Comparison of ENCODE assay signal across 9 mouse cellular contexts in the genomic region with DNA sequence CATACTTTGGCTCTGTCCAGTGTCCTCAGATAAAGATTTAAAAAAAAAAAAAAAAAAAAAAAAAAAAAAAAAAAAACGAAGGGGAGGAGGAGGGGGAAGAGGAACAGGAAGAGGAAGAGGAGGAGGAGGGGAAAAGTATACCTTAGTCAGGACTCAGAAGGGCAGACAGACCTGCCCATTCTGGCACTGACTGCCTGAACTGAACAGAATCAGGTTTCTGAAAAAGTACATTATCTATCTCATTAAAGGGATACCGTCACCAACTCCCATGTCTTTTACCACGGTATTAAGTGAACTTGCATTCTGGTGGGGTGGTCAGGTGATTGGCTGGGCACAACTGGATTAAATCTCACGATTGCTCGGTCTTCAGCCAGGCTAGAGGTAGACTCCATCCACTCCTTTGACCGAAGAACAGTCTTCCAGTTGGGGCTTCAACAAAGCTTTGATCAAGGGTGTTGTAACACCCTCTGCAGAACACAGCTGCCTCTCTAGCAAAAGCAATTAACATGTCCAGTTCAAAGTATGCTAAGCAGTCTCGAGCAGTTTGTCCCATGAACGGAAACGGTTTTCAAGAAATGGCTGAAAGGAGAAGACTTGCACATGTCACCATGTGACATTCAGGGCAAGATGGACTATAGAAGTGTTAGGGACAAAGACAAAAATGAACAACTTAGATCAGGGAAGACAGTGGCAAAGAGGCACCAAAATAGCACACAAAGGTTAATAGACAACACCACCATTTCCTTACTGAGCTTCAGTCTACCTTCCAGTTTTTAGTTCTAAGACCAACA. TPM values are rescaled to one million over a fixed set of nuclear protein-coding genes. Genes with fewer than 3 reads are reported as not detected.
A peak's percentile ranks its signal among the peaks of the same experiment; 100 is the strongest.
DNase-seq lines count a peak whose midpoint lies in the region; ATAC-seq and TF ChIP-seq lines count a peak whose summit lies in the region.
"Had no signal": no experiment of that assay in that cellular context is flagged by ENCODE, and none has a peak within 500 bp of the region (broad histone marks: within the 10 kb centered on the region; RNA-seq: fewer than 3 reads in every experiment).

No protein-coding gene starts in this region.

- H3K27ac ChIP-seq in gastrocnemius, adult 2 months = peak overlapping the region; percentile 85
- H3K27ac ChIP-seq in ES-Bruce4 (ENCODE audit: insufficient read depth, low read length) = 0 out of 2 replicates have a peak overlapping the region, but pooled peaks have one; percentile 13
- H3K27ac ChIP-seq in heart, embryonic 15.5 days = peak overlapping the region; percentile 85; the same call in 1 of the 2 replicates
- peak overlapping the region; percentile 93 for H3K27ac ChIP-seq in midbrain, embryonic 10.5 days (replicated peaks)

- TF ChIP-seq EP300 in ES-Bruce4 (IDR thresholded peaks at IDR 0.05; ENCODE audit: insufficient read depth, low read depth, low read length) = no peak

- TF ChIP-seq CTCF in gastrocnemius, adult 2 months (IDR thresholded peaks at IDR 0.05) = no peak
- no peak for TF ChIP-seq CTCF in ES-Bruce4 (IDR thresholded peaks at IDR 0.05; ENCODE audit: low read depth, low read length)

- no peak for ATAC-seq in heart, embryonic 15.5 days (replicated peaks; ENCODE audit: insufficient number of reproducible peaks, insufficient read depth, low FRiP score, low read depth)
- no peak for ATAC-seq in erythroblast, adult 5-6 weeks (replicated peaks; ENCODE audit: low FRiP score, poor library complexity, severe bottlenecking)

- TF ChIP-seq POLR2A in ES-Bruce4 (IDR thresholded peaks at IDR 0.05; ENCODE audit: insufficient read depth, low read length) = no peak

- 87% methylated on average over 9 of the region's 9 CpGs for WGBS in heart, embryonic 15.5 days
- 93% methylated on average over 8 of the region's 9 CpGs for WGBS in midbrain, embryonic 10.5 days

- intact Hi-C loops in gastrocnemius, adult 2 months (cut with DNase I) = no loop called here

- peak overlapping the region; percentile 72; the same call in 1 of the 2 replicates for H3K9ac ChIP-seq in ES-Bruce4 (ENCODE audit: low read depth, poor library complexity, severe bottlenecking)
- H3K9ac ChIP-seq in heart, embryonic 15.5 days = peak overlapping the region; percentile 86; the same call in 1 of the 2 replicates

- peak overlapping the region; percentile 90 for H3K4me2 ChIP-seq in heart, embryonic 15.5 days

- H3K36me3 ChIP-seq in ES-Bruce4 (ENCODE audit: control insufficient read depth, insufficient read depth, low read length, poor library complexity, severe bottlenecking) = peaks cover 22% of the 10 kb centered on the region
- H3K36me3 ChIP-seq in heart, embryonic 15.5 days = no peaks in the 10 kb centered on the region
- H3K36me3 ChIP-seq in midbrain, embryonic 10.5 days = 0 out of 2 replicates have a peak, but pooled peaks cover 3% of the 10 kb centered on the region

- H3K4me3 ChIP-seq in gastrocnemius, adult 2 months = peak overlapping the region; percentile 89
- peak overlapping the region; percentile 59; the same call in 1 of the 2 replicates for H3K4me3 ChIP-seq in ES-Bruce4 (ENCODE audit: low read depth, low read length)
- peak overlapping the region; percentile 94 for H3K4me3 ChIP-seq in heart, embryonic 15.5 days
- H3K4me3 ChIP-seq in midbrain, embryonic 10.5 days = peak overlapping the region; percentile 73

- no peaks in the 10 kb centered on the region for H3K4me1 ChIP-seq in ES-Bruce4 (ENCODE audit: control insufficient read depth, insufficient read depth, low read length)
- peaks cover 12% of the 10 kb centered on the region for H3K4me1 ChIP-seq in heart, embryonic 15.5 days (replicated peaks)
- peaks cover 19% of the 10 kb centered on the region for H3K4me1 ChIP-seq in midbrain, embryonic 10.5 days

- no peaks in the 10 kb centered on the region for H3K27me3 ChIP-seq in ES-Bruce4 (ENCODE audit: control insufficient read depth, insufficient read depth, low read length, poor library complexity, severe bottlenecking)
- H3K27me3 ChIP-seq in heart, embryonic 15.5 days = no peaks in the 10 kb centered on the region
- H3K27me3 ChIP-seq in midbrain, embryonic 10.5 days (ENCODE audit: low read depth, poor library complexity, severe bottlenecking) = no peaks in the 10 kb centered on the region

- no peaks in the 10 kb centered on the region for H3K9me3 ChIP-seq in ES-Bruce4 (replicated peaks; ENCODE audit: control insufficient read depth, insufficient read depth, low read length, poor library complexity, severe bottlenecking)
- H3K9me3 ChIP-seq in heart, embryonic 15.5 days (replicated peaks) = no peaks in the 10 kb centered on the region
- no peaks in the 10 kb centered on the region for H3K9me3 ChIP-seq in midbrain, embryonic 10.5 days (replicated peaks)

- no peak for DNase-seq in gastrocnemius, adult 2 months
- DNase-seq in gastrocnemius, adult 8-10 months (ENCODE audit: low spot score in 2 of 2) = no peak
- no peak for DNase-seq in midbrain, embryonic 10.5 days (ENCODE audit: low spot score)
- DNase-seq in frontal cortex, postnatal 14 days (ENCODE audit: low spot score in 2 of 2) = no peak
- no peak for DNase-seq in adrenal gland, postnatal 10 days

RNA-seq across cellular contexts. Expression of gene Zfp202, which starts 0.8 kb away (rescaled TPM):
- 1 to 10 TPM; 1.4 to 1.8 TPM for total RNA-seq in gastrocnemius, adult 2 months (2021)
- 1 to 10 TPM; 1.6 to 2.1 (median 1.8) TPM for total RNA-seq in gastrocnemius, adult 8-10 months (2022)
- polyA plus RNA-seq in ES-Bruce4 (2011; ENCODE audit: insufficient read depth, insufficient read length, low read depth, missing spikeins) = 2.5 and 2.6 TPM in 2 replicates
- polyA plus RNA-seq in heart, embryonic 15.5 days (2015; fragmentation: Nextera tagmentation; extraction: Ambion mirVana) = 2.8 and 4.1 TPM in 2 replicates
- polyA plus RNA-seq in midbrain, embryonic 10.5 days (2016; fragmentation: Nextera tagmentation; extraction: Ambion mirVana) = 7.0 and 7.1 TPM in 2 replicates
- total RNA-seq in erythroblast, adult 5-6 weeks (2015; ENCODE audit: low replicate concordance) = not detected in 2 replicates
- total RNA-seq in erythroblast, adult 5-6 weeks (2017; ENCODE audit: low replicate concordance) = 0.42 TPM in 1 of 2 replicates, not detected in the other
- 1 to 10 TPM; 4.3 to 4.5 TPM for total RNA-seq in adrenal gland, postnatal 10 days (2021)

RNA-seq across cellular contexts. Expression of gene Olfr986, which starts 10.6 kb away (rescaled TPM):
- not detected for total RNA-seq in gastrocnemius, adult 2 months (2021)
- not detected for total RNA-seq in gastrocnemius, adult 8-10 months (2022)
- polyA plus RNA-seq in ES-Bruce4 (2011; ENCODE audit: insufficient read depth, insufficient read length, low read depth, missing spikeins) = not detected in 2 replicates
- not detected in 2 replicates for polyA plus RNA-seq in heart, embryonic 15.5 days (2015; fragmentation: Nextera tagmentation; extraction: Ambion mirVana)
- not detected in 2 replicates for polyA plus RNA-seq in midbrain, embryonic 10.5 days (2016; fragmentation: Nextera tagmentation; extraction: Ambion mirVana)
- 0.19 TPM in 1 of 2 replicates, not detected in the other for total RNA-seq in erythroblast, adult 5-6 weeks (2015; ENCODE audit: low replicate concordance)
- total RNA-seq in erythroblast, adult 5-6 weeks (2017; ENCODE audit: low replicate concordance) = not detected in 2 replicates
- not detected for total RNA-seq in adrenal gland, postnatal 10 days (2021)
- total RNA-seq: granulocyte monocyte progenitor cell, adult 5-6 weeks had no signal

RNA-seq across cellular contexts. Expression of gene Tmem225, which starts 43.4 kb away (rescaled TPM):
- total RNA-seq in gastrocnemius, adult 2 months (2021) = not detected
- not detected for total RNA-seq in gastrocnemius, adult 8-10 months (2022)
- polyA plus RNA-seq in ES-Bruce4 (2011; ENCODE audit: insufficient read depth, insufficient read length, low read depth, missing spikeins) = not detected in 2 replicates
- polyA plus RNA-seq in heart, embryonic 15.5 days (2015; fragmentation: Nextera tagmentation; extraction: Ambion mirVana) = not detected in 2 replicates
- not detected in 2 replicates for polyA plus RNA-seq in midbrain, embryonic 10.5 days (2016; fragmentation: Nextera tagmentation; extraction: Ambion mirVana)
- 0.58 TPM in 1 of 2 replicates, not detected in the other for total RNA-seq in erythroblast, adult 5-6 weeks (2015; ENCODE audit: low replicate concordance)
- not detected in 2 replicates for total RNA-seq in erythroblast, adult 5-6 weeks (2017; ENCODE audit: low replicate concordance)
- total RNA-seq in adrenal gland, postnatal 10 days (2021) = not detected
- total RNA-seq: granulocyte monocyte progenitor cell, adult 5-6 weeks had no signal

Comparison
In these comparisons a context has a peak if more than half of its experiments do, and no peak if none do; other contexts are left out.
1. H3K27ac ChIP-seq: peak in every context shown above with its lines; median percentile 93 in midbrain, embryonic 10.5 days; 85 in gastrocnemius, adult 2 months; 85 in heart, embryonic 15.5 days; 13 in ES-Bruce4.